Mouse (Mus musculus) embryonic facial prominence, embryonic 12.5 days (tissue): ENCODE results near the gene Anxa5. TPM values are rescaled to one million over a fixed set of nuclear protein-coding genes. Genes with fewer than 3 reads are reported as not detected.

Experiments
- ATAC-seq: fragments of 200-750 bp; cut with Nextera tagmentation; 2 replicates; pipeline ENCODE4 v1.8.0; 2017; ENCODE audit not compliant: insufficient number of reproducible peaks, insufficient read depth, low FRiP score, low TSS enrichment
- H3K27ac ChIP-seq: fragments of 300-500 bp; sonication (generic); 2 replicates; pipeline ENCODE4 v1.5.1; 2016; ENCODE audit warnings: mild to moderate bottlenecking
- H3K27me3 ChIP-seq: fragments of 300-500 bp; sonication (generic); 2 replicates; pipeline ENCODE4 v1.6.1; 2016; ENCODE audit warnings: mild to moderate bottlenecking, moderate library complexity
- H3K36me3 ChIP-seq: fragments of 300-500 bp; sonication (generic); 2 replicates; pipeline ENCODE4 v1.6.1; 2016; ENCODE audit warnings: mild to moderate bottlenecking
- H3K4me1 ChIP-seq: fragments of 300-500 bp; sonication (generic); 2 replicates; pipeline ENCODE4 v1.6.1; 2016
- H3K4me2 ChIP-seq: fragments of 300-500 bp; sonication (generic); replicated peaks from 2 replicates; pipeline ENCODE4 v1.6.1; 2016; ENCODE audit warnings: mild to moderate bottlenecking, moderate library complexity
- H3K4me3 ChIP-seq: fragments of 300-500 bp; sonication (generic); 2 replicates; pipeline ENCODE4 v1.5.1; 2016; ENCODE audit warnings: mild to moderate bottlenecking
- H3K9ac ChIP-seq: fragments of 300-500 bp; sonication (generic); 2 replicates; pipeline ENCODE4 v1.6.1; 2016; ENCODE audit warnings: mild to moderate bottlenecking, moderate library complexity
- H3K9me3 ChIP-seq: fragments of 300-500 bp; sonication (generic); 2 replicates; pipeline ENCODE4 v1.6.1; 2016; ENCODE audit warnings: mild to moderate bottlenecking, moderate library complexity
- whole genome bisulfite sequencing: fragments of 180-500 bp; shearing (Covaris S2); methylation state at CpG from one replicate; pipeline ENCODE4 v1.1.7; 2016; 5-methylcytosine and 5-hydroxymethylcytosine counted together
- microRNA-seq: library from miRNA; unstranded; fragments of <30 nt; microRNA quantifications from one replicate; pipeline ENCODE4, GENCODE M21; 2017
- polyA plus RNA-seq: library from polyadenylated mRNA; unstranded; fragments of >200 nt; fragmentation: Nextera tagmentation; extraction: Ambion mirVana; gene quantifications from 2 replicates; pipeline ENCODE4 v1.2.1, GENCODE M21; 2016

The Anxa5 gene
- polyA plus RNA-seq, 1 experiment from 2014 or later: 196 TPM

DNA sequence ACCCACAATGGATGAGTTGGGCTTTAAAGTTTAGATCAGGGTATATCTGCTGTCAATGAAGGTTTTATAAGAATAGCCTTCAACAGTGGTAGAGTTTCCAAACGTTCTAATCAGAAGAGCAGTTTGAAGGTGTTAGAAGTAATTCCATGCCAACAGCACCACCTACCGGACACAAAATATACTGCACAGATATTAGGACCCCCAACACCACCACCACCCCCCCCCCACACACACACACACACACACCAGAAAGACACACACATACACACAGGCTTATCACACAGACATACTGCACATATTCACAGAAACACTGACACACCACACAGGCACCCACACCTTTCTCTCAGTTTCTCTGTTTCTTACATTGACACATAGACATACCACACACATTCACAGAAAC is 33.3 kb downstream of the Anxa5 start:
- H3K4me2 ChIP-seq: no peak overlapping the region
- ATAC-seq: no peak
- H3K9me3 ChIP-seq: no peaks in the 10 kb centered on the region
- no peak overlapping the region for H3K27ac ChIP-seq
- no peaks in the 10 kb centered on the region for H3K27me3 ChIP-seq
- no peak overlapping the region for H3K9ac ChIP-seq
- no peaks in the 10 kb centered on the region for H3K4me1 ChIP-seq
- H3K36me3 ChIP-seq: no peaks in the 10 kb centered on the region
- WGBS: 2% methylated on average over 2 of the region's 2 CpGs
- no peak overlapping the region for H3K4me3 ChIP-seq

- H3K27me3 ChIP-seq: no peaks in the 10 kb centered on the region
- no peak overlapping the region for H3K9ac ChIP-seq
- ATAC-seq: no peak
- no peaks in the 10 kb centered on the region for H3K9me3 ChIP-seq
- 79% methylated on average over 4 of the region's 4 CpGs for WGBS
- H3K4me2 ChIP-seq: no peak overlapping the region
- no peak overlapping the region for H3K4me3 ChIP-seq
- H3K4me1 ChIP-seq: no peaks in the 10 kb centered on the region
- no peak overlapping the region for H3K27ac ChIP-seq
- H3K36me3 ChIP-seq: no peaks in the 10 kb centered on the region
Measured at GRCm38 (mm10) chr3:36440280-36440679, 35.4 kb downstream of the Anxa5 start.

GRCm38 (mm10) chr3:36430360-36430759 is 45.3 kb downstream of the Anxa5 start:
- no peak overlapping the region for H3K4me2 ChIP-seq
- WGBS: 85% methylated on average over 1 of the region's 1 CpGs
- no peak for ATAC-seq
- H3K36me3 ChIP-seq: no peaks in the 10 kb centered on the region
- H3K4me3 ChIP-seq: no peak overlapping the region
- no peaks in the 10 kb centered on the region for H3K27me3 ChIP-seq
- no peaks in the 10 kb centered on the region for H3K4me1 ChIP-seq
- H3K27ac ChIP-seq: no peak overlapping the region
- H3K9me3 ChIP-seq: no peaks in the 10 kb centered on the region
- H3K9ac ChIP-seq: no peak overlapping the region

DNA sequence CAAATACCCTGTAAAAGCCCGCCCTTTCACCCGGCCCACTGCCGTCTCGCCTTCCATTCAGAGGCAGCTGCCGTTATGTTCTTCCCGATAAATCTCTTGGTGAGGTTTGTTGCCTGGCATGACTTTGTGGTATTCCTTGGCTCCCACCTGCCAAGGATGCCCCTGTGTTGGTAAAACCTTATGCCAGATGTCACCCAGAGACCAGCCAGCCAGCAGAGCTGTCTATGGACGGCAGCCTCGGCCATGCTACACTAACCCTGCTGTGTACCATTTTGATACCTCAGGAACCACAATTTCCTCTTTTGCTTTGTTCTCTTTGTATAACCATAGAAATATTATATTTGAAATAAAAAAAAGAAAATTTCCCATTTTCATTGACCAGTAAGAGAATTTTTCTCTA is 48.3 kb downstream of the Anxa5 start:
- H3K9me3 ChIP-seq: no peaks in the 10 kb centered on the region
- no peak overlapping the region for H3K9ac ChIP-seq
- no peak overlapping the region for H3K4me2 ChIP-seq
- no peaks in the 10 kb centered on the region for H3K36me3 ChIP-seq
- no peaks in the 10 kb centered on the region for H3K27me3 ChIP-seq
- H3K4me1 ChIP-seq: no peaks in the 10 kb centered on the region
- WGBS: 96% methylated on average over 8 of the region's 8 CpGs
- no peak overlapping the region for H3K27ac ChIP-seq
- no peak overlapping the region for H3K4me3 ChIP-seq
- no peak for ATAC-seq

GRCm38 (mm10) chr3:36409456-36409855 is 66.2 kb downstream of the Anxa5 start:
- Histone ChIP-seq H3K27me3 (no peaks in the 10 kb centered on the region), H3K4me3 (no peak overlapping the region), H3K27ac (no peak overlapping the region), H3K4me1 (no peaks in the 10 kb centered on the region), H3K36me3 (no peaks in the 10 kb centered on the region), H3K4me2 (no peak overlapping the region), H3K9ac (no peak overlapping the region), H3K9me3 (no peaks in the 10 kb centered on the region)
- no peak for ATAC-seq
- 81% methylated on average over 2 of the region's 2 CpGs for WGBS

DNA sequence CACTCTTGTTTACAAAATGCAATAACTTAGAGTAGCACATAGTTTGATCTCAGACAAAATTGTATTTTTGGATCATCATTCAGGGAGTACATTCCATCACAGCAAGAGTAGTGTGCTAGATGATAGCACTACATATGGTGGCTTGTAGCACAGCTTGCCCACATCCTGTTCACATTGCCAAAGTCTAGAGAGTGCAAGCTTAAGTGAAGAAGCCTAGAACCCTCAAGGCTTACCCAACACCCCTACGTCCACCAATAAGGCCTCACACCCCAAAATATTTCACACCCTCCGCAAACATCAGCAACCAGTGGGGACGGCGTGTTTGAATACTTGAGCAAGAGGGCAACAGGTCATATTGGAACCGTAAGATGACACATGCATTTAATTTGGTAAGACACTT is 68.7 kb downstream of the Anxa5 start:
- H3K4me2 ChIP-seq: no peak overlapping the region
- no peaks in the 10 kb centered on the region for H3K9me3 ChIP-seq
- H3K4me3 ChIP-seq: no peak overlapping the region
- no peak overlapping the region for H3K9ac ChIP-seq
- H3K27me3 ChIP-seq: no peaks in the 10 kb centered on the region
- no peak overlapping the region for H3K27ac ChIP-seq
- H3K36me3 ChIP-seq: no peaks in the 10 kb centered on the region
- no peaks in the 10 kb centered on the region for H3K4me1 ChIP-seq
- ATAC-seq: no peak
- 93% methylated on average over 5 of the region's 5 CpGs for WGBS

- Histone ChIP-seq H3K27me3 (no peaks in the 10 kb centered on the region), H3K4me2 (no peak overlapping the region), H3K36me3 (no peaks in the 10 kb centered on the region), H3K9me3 (no peaks in the 10 kb centered on the region), H3K9ac (no peak overlapping the region), H3K27ac (no peak overlapping the region), H3K4me3 (no peak overlapping the region), H3K4me1 (no peaks in the 10 kb centered on the region)
- 87% methylated on average over 2 of the region's 2 CpGs for WGBS
- ATAC-seq: no peak
Measured at GRCm38 (mm10) chr3:36406340-36406739, 69.4 kb downstream of the Anxa5 start.

DNA sequence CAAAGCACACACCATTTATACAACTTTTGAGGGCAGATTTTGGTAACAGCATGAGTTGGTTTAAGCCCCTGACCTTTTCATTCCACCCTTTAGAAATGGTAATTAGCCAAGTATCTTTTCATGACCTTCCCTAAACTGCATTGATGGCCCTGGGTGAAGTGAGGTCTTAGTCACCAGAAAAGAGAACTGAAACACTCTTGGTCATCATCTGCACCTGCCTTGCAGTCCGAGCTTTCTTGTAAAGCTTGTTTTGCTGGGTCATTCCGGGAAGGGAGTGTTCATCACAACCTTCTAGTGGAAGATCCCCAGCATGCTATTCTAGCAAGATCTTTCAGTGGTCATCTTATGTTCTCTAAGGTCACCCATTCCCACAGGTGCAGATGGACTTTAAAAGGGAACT is 73.8 kb downstream of the Anxa5 start:
- Histone ChIP-seq H3K27me3 (no peaks in the 10 kb centered on the region), H3K4me3 (no peak overlapping the region), H3K36me3 (no peaks in the 10 kb centered on the region), H3K4me2 (no peak overlapping the region), H3K27ac (no peak overlapping the region), H3K4me1 (no peaks in the 10 kb centered on the region), H3K9me3 (no peaks in the 10 kb centered on the region), H3K9ac (no peak overlapping the region)
- WGBS: 69% methylated on average over 2 of the region's 2 CpGs
- no peak for ATAC-seq

- 75% methylated on average over 10 of the region's 10 CpGs for WGBS
- H3K9me3 ChIP-seq: no peaks in the 10 kb centered on the region
- no peak for ATAC-seq
- no peaks in the 10 kb centered on the region for H3K27me3 ChIP-seq
- H3K4me1 ChIP-seq: no peaks in the 10 kb centered on the region
- H3K36me3 ChIP-seq: no peaks in the 10 kb centered on the region
- H3K4me3 ChIP-seq: no peak overlapping the region
- no peak overlapping the region for H3K27ac ChIP-seq
- H3K4me2 ChIP-seq: no peak overlapping the region
- no peak overlapping the region for H3K9ac ChIP-seq
Measured at GRCm38 (mm10) chr3:36400657-36401056, 75.0 kb downstream of the Anxa5 start.

Small RNAs within 50 kb of the gene (microRNA-seq; reads per million reads assigned to microRNA genes)
- not detected for gene Mir7009

Other genes starting within 250 kb of the Anxa5 start
- 0.96 and 1.0 TPM in 2 replicates for gene 1810062G17Rik, start within 50 bp of the Anxa5 start, polyA plus RNA-seq
- gene Gm11549, start 45.9 kb upstream of the Anxa5 start, polyA plus RNA-seq: 0.23 and 0.41 TPM in 2 replicates
- 67.0 and 73.0 TPM in 2 replicates for gene Exosc9, start 76.7 kb upstream of the Anxa5 start, polyA plus RNA-seq
- gene Ccna2, start 96.3 kb upstream of the Anxa5 start, polyA plus RNA-seq: 171 and 188 TPM in 2 replicates
- gene Bbs7, start 137.6 kb upstream of the Anxa5 start, polyA plus RNA-seq: 18.0 and 20.2 TPM in 2 replicates
- gene Trpc3, start 214.3 kb upstream of the Anxa5 start, polyA plus RNA-seq: 5.9 and 9.5 TPM in 2 replicates